Mouse (Mus musculus): ENCODE results near the gene Lrrc8c.

GRCm38 (mm10) chr5:105642517-105642916 lies 123.3 kb downstream of the Lrrc8c start:
- TF ChIP-seq GATA2 (IDR thresholded peaks at IDR 0.05; ENCODE audit: borderline replicate concordance, low read depth, low read length) (no peak), CTCF (IDR thresholded peaks at IDR 0.05; ENCODE audit: low read depth, low read length) (no peak), GATA1 (IDR thresholded peaks at IDR 0.05; ENCODE audit: borderline replicate concordance, low read length) (no peak)

Measured in G1E (cell line).